Mouse (Mus musculus) liver (tissue): ENCODE measurements around the gene Pld3.
"Not testable (repeated sequence)": the region's sequence is repeated elsewhere in the genome, so short reads cannot be mapped to it uniquely, and the experiment has no call there.

ENCODE experiments used
- DNase-seq: peaks from one replicate; pipeline ENCODE4 v3.0.0-alpha.2; 2020; ENCODE audit warnings: mixed read lengths

The Pld3 gene

GRCm38 (mm10) chr7:27520599-27520998 lies 32.4 kb downstream of the Pld3 start:
- no peak for DNase-seq

GRCm38 (mm10) chr7:27520104-27520503 lies 32.9 kb downstream of the Pld3 start:
- no peak for DNase-seq

GRCm38 (mm10) chr7:27518314-27518713 lies 34.7 kb downstream of the Pld3 start:
- no peak for DNase-seq

- no peak for DNase-seq
Measured at GRCm38 (mm10) chr7:27514961-27515360, 38.1 kb downstream of the Pld3 start.

- DNase-seq = no peak
Measured at GRCm38 (mm10) chr7:27510809-27511208, 42.2 kb downstream of the Pld3 start.

GRCm38 (mm10) chr7:27508648-27509005 lies 44.4 kb downstream of the Pld3 start:
- peak; percentile 85 for DNase-seq

GRCm38 (mm10) chr7:27507711-27508647 lies 45.0 kb downstream of the Pld3 start:
- peak; percentile 100 for DNase-seq

- DNase-seq = peak; percentile 31
Measured at GRCm38 (mm10) chr7:27506765-27507370, 46.1 kb downstream of the Pld3 start.

GRCm38 (mm10) chr7:27501620-27502019 lies 51.4 kb downstream of the Pld3 start:
- no peak for DNase-seq

GRCm38 (mm10) chr7:27499036-27499435 lies 54.0 kb downstream of the Pld3 start, which contains the start of gene Prx:
Prx (plus strand) TSS chr7:27499324.
- DNase-seq = no peak

GRCm38 (mm10) chr7:27494659-27495367 lies 58.2 kb downstream of the Pld3 start:
- DNase-seq = not testable (repeated sequence)

- no peak for DNase-seq
Measured at GRCm38 (mm10) chr7:27493450-27493849, 59.6 kb downstream of the Pld3 start.

GRCm38 (mm10) chr7:27493022-27493421 lies 60.0 kb downstream of the Pld3 start:
- DNase-seq = no peak

- no peak for DNase-seq
Measured at GRCm38 (mm10) chr7:27491856-27492255, 61.2 kb downstream of the Pld3 start.

GRCm38 (mm10) chr7:27490543-27491329 lies 62.3 kb downstream of the Pld3 start:
- DNase-seq = peak; percentile 96

- DNase-seq = no peak
Measured at GRCm38 (mm10) chr7:27490227-27490542, 62.8 kb downstream of the Pld3 start.

- no peak for DNase-seq
Measured at GRCm38 (mm10) chr7:27489270-27489869, 63.6 kb downstream of the Pld3 start.

GRCm38 (mm10) chr7:27487740-27488268 lies 65.2 kb downstream of the Pld3 start:
- peak; percentile 71 for DNase-seq

GRCm38 (mm10) chr7:27486770-27487697 lies 66.0 kb downstream of the Pld3 start, which contains the start of gene Sertad1:
Sertad1 (plus strand) TSS chr7:27486910.
- DNase-seq = peak; percentile 100

GRCm38 (mm10) chr7:27486102-27486769 lies 66.8 kb downstream of the Pld3 start:
- DNase-seq = peak; percentile 64
